Mouse (Mus musculus): ENCODE results near the gene Gm9789. TPM values are rescaled to one million over a fixed set of nuclear protein-coding genes. Genes with fewer than 3 reads are reported as not detected.
"Not testable (repeated sequence)": the region's sequence is repeated elsewhere in the genome, so short reads cannot be mapped to it uniquely, and the experiment has no call there.

Gm9789 gene
- polyA plus RNA-seq (2015; fragmentation: Nextera tagmentation; extraction: Ambion mirVana): not detected in 2 replicates

- 80% methylated on average over 4 of the region's 4 CpGs for WGBS
Observed at GRCm38 (mm10) chr16:89157652-89158051, at the start of gene Gm9789. Gm9789 (plus strand) TSS chr16:89157952.

GRCm38 (mm10) chr16:89140551-89140950 lies 17.2 kb upstream of the Gm9789 start, which contains the start of gene Gm6358:
Gm6358 (plus strand) TSS chr16:89140851.
- ATAC-seq: no peak
- Histone ChIP-seq H3K36me3 (no peaks in the 10 kb centered on the region), H3K4me1 (replicated peaks) (no peaks in the 10 kb centered on the region), H3K9me3 (no peaks in the 10 kb centered on the region), H3K4me3 (replicated peaks) (no peak within 1 kb of the TSS), H3K27me3 (replicated peaks) (no peaks in the 10 kb centered on the region), H3K9ac (no peak within 1 kb of the TSS), H3K4me2 (replicated peaks) (no peak within 1 kb of the TSS), H3K27ac (no peak within 1 kb of the TSS)
- WGBS: 97% methylated on average over 1 of the region's 1 CpGs

More at GRCm38 (mm10) chr16:89157652-89158051, at the start of gene Gm9789:
- Histone ChIP-seq H3K4me2 (replicated peaks) (no peak within 1 kb of the TSS), H3K4me3 (replicated peaks) (no peak within 1 kb of the TSS), H3K9ac (no peak within 1 kb of the TSS), H3K36me3 (no peaks in the 10 kb centered on the region), H3K9me3 (no peaks in the 10 kb centered on the region), H3K4me1 (replicated peaks) (no peaks in the 10 kb centered on the region), H3K27ac (no peak within 1 kb of the TSS), H3K27me3 (replicated peaks) (no peaks in the 10 kb centered on the region)
- no peak for ATAC-seq

GRCm38 (mm10) chr16:89150786-89151185 lies 7.0 kb upstream of the Gm9789 start, which contains the start of gene Gm10061:
Gm10061 (plus strand) TSS chr16:89151086.
- H3K27ac ChIP-seq: no peak within 1 kb of the TSS
- ATAC-seq: no peak
- 97% methylated on average over 1 of the region's 1 CpGs for WGBS
- no peaks in the 10 kb centered on the region for H3K27me3 ChIP-seq (replicated peaks)
- no peak within 1 kb of the TSS for H3K4me3 ChIP-seq (replicated peaks)
- H3K4me2 ChIP-seq (replicated peaks): no peak within 1 kb of the TSS
- no peaks in the 10 kb centered on the region for H3K4me1 ChIP-seq (replicated peaks)
- no peak within 1 kb of the TSS for H3K9ac ChIP-seq
- H3K36me3 ChIP-seq: no peaks in the 10 kb centered on the region
- no peaks in the 10 kb centered on the region for H3K9me3 ChIP-seq

GRCm38 (mm10) chr16:89169190-89169589 lies 11.4 kb downstream of the Gm9789 start, which contains the start of gene Gm7735:
Gm7735 (plus strand) TSS chr16:89169490.
- not testable (repeated sequence) for H3K9ac ChIP-seq; ATAC-seq; H3K4me2 ChIP-seq (replicated peaks); H3K4me1 ChIP-seq (replicated peaks); H3K36me3 ChIP-seq; H3K27me3 ChIP-seq (replicated peaks); H3K9me3 ChIP-seq; H3K4me3 ChIP-seq (replicated peaks); H3K27ac ChIP-seq

GRCm38 (mm10) chr16:89174435-89174834 lies 16.7 kb downstream of the Gm9789 start, which contains the start of gene 1110057P08Rik:
1110057P08Rik (plus strand) TSS chr16:89174735.
- no peak for ATAC-seq
- Histone ChIP-seq H3K27me3 (replicated peaks) (no peaks in the 10 kb centered on the region), H3K36me3 (no peaks in the 10 kb centered on the region), H3K9ac (no peak within 1 kb of the TSS), H3K9me3 (no peaks in the 10 kb centered on the region), H3K4me3 (replicated peaks) (no peak within 1 kb of the TSS), H3K4me1 (replicated peaks) (no peaks in the 10 kb centered on the region), H3K4me2 (replicated peaks) (no peak within 1 kb of the TSS), H3K27ac (no peak within 1 kb of the TSS)
- 82% methylated on average over 2 of the region's 2 CpGs for WGBS

GRCm38 (mm10) chr16:89188621-89189020 lies 30.9 kb downstream of the Gm9789 start:
- no peaks in the 10 kb centered on the region for H3K36me3 ChIP-seq
- ATAC-seq: no peak
- H3K27me3 ChIP-seq (replicated peaks): no peaks in the 10 kb centered on the region
- H3K9me3 ChIP-seq: no peaks in the 10 kb centered on the region
- H3K4me1 ChIP-seq (replicated peaks): no peaks in the 10 kb centered on the region
- no peak overlapping the region for H3K27ac ChIP-seq
- no peak overlapping the region for H3K9ac ChIP-seq
- H3K4me2 ChIP-seq (replicated peaks): no peak overlapping the region
- WGBS: 84% methylated on average over 4 of the region's 4 CpGs
- no peak overlapping the region for H3K4me3 ChIP-seq (replicated peaks)

GRCm38 (mm10) chr16:89205561-89205960 lies 47.8 kb downstream of the Gm9789 start, which contains the start of gene Krtap20-2:
Krtap20-2 (plus strand) TSS chr16:89205861.
- Histone ChIP-seq H3K4me2 (replicated peaks) (no peak within 1 kb of the TSS), H3K9ac (no peak within 1 kb of the TSS), H3K4me1 (replicated peaks) (no peaks in the 10 kb centered on the region), H3K27ac (no peak within 1 kb of the TSS), H3K27me3 (replicated peaks) (no peaks in the 10 kb centered on the region), H3K4me3 (replicated peaks) (no peak within 1 kb of the TSS), H3K9me3 (no peaks in the 10 kb centered on the region), H3K36me3 (no peaks in the 10 kb centered on the region)
- WGBS: 75% methylated on average over 1 of the region's 1 CpGs
- no peak for ATAC-seq

Other genes starting within 250 kb of the Gm9789 start
- not detected in 2 replicates for gene Krtap19-9b, start 225.7 kb upstream of the Gm9789 start, polyA plus RNA-seq (2015; fragmentation: Nextera tagmentation; extraction: Ambion mirVana)
- gene Krtap16-3, start 195.1 kb upstream of the Gm9789 start, polyA plus RNA-seq (2015; fragmentation: Nextera tagmentation; extraction: Ambion mirVana): not detected in 2 replicates
- gene Krtap22-2, start 147.2 kb upstream of the Gm9789 start, polyA plus RNA-seq (2015; fragmentation: Nextera tagmentation; extraction: Ambion mirVana): not detected in 2 replicates
- gene Gm10229, start 142.7 kb upstream of the Gm9789 start, polyA plus RNA-seq (2015; fragmentation: Nextera tagmentation; extraction: Ambion mirVana): not detected in 2 replicates
- gene Krtap6-1, start 126.3 kb upstream of the Gm9789 start, polyA plus RNA-seq (2015; fragmentation: Nextera tagmentation; extraction: Ambion mirVana): not detected in 2 replicates
- gene Gm10228, start 116.5 kb upstream of the Gm9789 start, polyA plus RNA-seq (2015; fragmentation: Nextera tagmentation; extraction: Ambion mirVana): not detected in 2 replicates
- gene Krtap6-5, start 110.1 kb upstream of the Gm9789 start, polyA plus RNA-seq (2015; fragmentation: Nextera tagmentation; extraction: Ambion mirVana): not detected in 2 replicates
- not detected in 2 replicates for gene 1110025L11Rik, start 94.0 kb upstream of the Gm9789 start, polyA plus RNA-seq (2015; fragmentation: Nextera tagmentation; extraction: Ambion mirVana)
- gene Krtap6-3, start 73.9 kb upstream of the Gm9789 start, polyA plus RNA-seq (2015; fragmentation: Nextera tagmentation; extraction: Ambion mirVana): not detected in 2 replicates
- not detected in 2 replicates for gene Gm6358, start 17.1 kb upstream of the Gm9789 start, polyA plus RNA-seq (2015; fragmentation: Nextera tagmentation; extraction: Ambion mirVana)
- gene Gm10061, start 6.9 kb upstream of the Gm9789 start, polyA plus RNA-seq (2015; fragmentation: Nextera tagmentation; extraction: Ambion mirVana): not detected in 2 replicates
- gene Gm7735, start 11.5 kb downstream of the Gm9789 start, polyA plus RNA-seq (2015; fragmentation: Nextera tagmentation; extraction: Ambion mirVana): not detected in 2 replicates
- gene 1110057P08Rik, start 16.8 kb downstream of the Gm9789 start, polyA plus RNA-seq (2015; fragmentation: Nextera tagmentation; extraction: Ambion mirVana): not detected in 2 replicates
- not detected in 2 replicates for gene Krtap20-2, start 47.9 kb downstream of the Gm9789 start, polyA plus RNA-seq (2015; fragmentation: Nextera tagmentation; extraction: Ambion mirVana)
- not detected in 2 replicates for gene Krtap21-1, start 245.9 kb downstream of the Gm9789 start, polyA plus RNA-seq (2015; fragmentation: Nextera tagmentation; extraction: Ambion mirVana)